Mouse (Mus musculus) bone marrow, adult 2 months (tissue): Measurements from ENCODE around the gene Depdc1b.

Experiments
- CTCF ChIP-seq: fragments of 200-500 bp; IDR thresholded peaks from 2 replicates; pipeline ENCODE4 v1.5.1; 2011; ENCODE audit warnings: low read length, control low read depth; ENCODE audit not compliant: control insufficient read depth, insufficient read depth
- POLR2A ChIP-seq: fragments of 200-500 bp; IDR thresholded peaks from 2 replicates; pipeline ENCODE4 v1.6.1; 2011; ENCODE audit warnings: low read depth, mild to moderate bottlenecking, control low read depth, low read length, borderline replicate concordance; ENCODE audit not compliant: control insufficient read depth

GRCm38 (mm10) chr13:108303841-108304240, 12.3 kb upstream of the Depdc1b start:
- no peak for TF ChIP-seq POLR2A
- TF ChIP-seq CTCF: no peak
